Mouse (Mus musculus) neural tube, embryonic 12.5 days (tissue): ENCODE measurements around the gene Mob4. TPM values are rescaled to one million over a fixed set of nuclear protein-coding genes. Genes with fewer than 3 reads are reported as not detected.
A peak's percentile ranks its signal among the peaks of the same experiment; 100 is the strongest.

Experiments
- ATAC-seq: fragments of 200-750 bp; cut with Nextera tagmentation; 2 replicates; pipeline ENCODE4 v1.8.0; 2017; ENCODE audit warnings: low read depth, mild to moderate bottlenecking, moderate TSS enrichment, moderate library complexity; ENCODE audit not compliant: low FRiP score
- H3K27ac ChIP-seq: fragments of 300-500 bp; sonication (generic); 2 replicates; pipeline ENCODE4 v1.5.1; 2016
- H3K27me3 ChIP-seq: fragments of 300-500 bp; sonication (generic); replicated peaks from 2 replicates; pipeline ENCODE4 v1.6.1; 2016; ENCODE audit warnings: mild to moderate bottlenecking
- H3K36me3 ChIP-seq: fragments of 300-500 bp; sonication (generic); 2 replicates; pipeline ENCODE4 v1.6.1; 2016; ENCODE audit warnings: mild to moderate bottlenecking
- H3K4me1 ChIP-seq: fragments of 300-500 bp; sonication (generic); 2 replicates; pipeline ENCODE4 v1.6.1; 2016
- H3K4me2 ChIP-seq: fragments of 300-500 bp; sonication (generic); replicated peaks from 2 replicates; pipeline ENCODE4 v1.6.1; 2016; ENCODE audit warnings: mild to moderate bottlenecking
- H3K4me3 ChIP-seq: fragments of 300-500 bp; sonication (generic); 2 replicates; pipeline ENCODE4 v1.5.1; 2016
- H3K9ac ChIP-seq: fragments of 300-500 bp; sonication (generic); 2 replicates; pipeline ENCODE4 v1.6.1; 2016; ENCODE audit warnings: mild to moderate bottlenecking
- H3K9me3 ChIP-seq: fragments of 300-500 bp; sonication (generic); 2 replicates; pipeline ENCODE4 v1.6.1; 2016; ENCODE audit warnings: mild to moderate bottlenecking
- WGBS: fragments of 180-500 bp; shearing (Covaris S2); methylation state at CpG from one replicate; pipeline ENCODE4 v1.1.7; 2016; 5-methylcytosine and 5-hydroxymethylcytosine counted together
- polyA plus RNA-seq: library from polyadenylated mRNA; unstranded; fragments of >200 nt; fragmentation: Nextera tagmentation; extraction: Ambion mirVana; gene quantifications from 2 replicates; pipeline ENCODE4 v1.2.1, GENCODE M21; 2016

The Mob4 gene
- polyA plus RNA-seq, 1 experiment from 2014 or later: 165 TPM

GRCm38 (mm10) chr1:55171361-55172325, 40.6 kb downstream of the Mob4 start:
- Histone ChIP-seq H3K9me3 (no peaks in the 10 kb centered on the region), H3K36me3 (peaks cover 4% of the 10 kb centered on the region; the same call in 1 of the 2 replicates), H3K27me3 (no peaks in the 10 kb centered on the region), H3K4me2 (peak overlapping the region; percentile 19; the same call in 1 of the 2 replicates), H3K4me3 (no peak overlapping the region), H3K9ac (no peak overlapping the region), H3K4me1 (no peaks in the 10 kb centered on the region), H3K27ac (no peak overlapping the region)
- ATAC-seq: no peak
- WGBS: 68% methylated on average over 22 of the region's 22 CpGs

GRCm38 (mm10) chr1:55173720-55174557, 42.9 kb downstream of the Mob4 start:
- H3K27me3 ChIP-seq: no peaks in the 10 kb centered on the region
- 85% methylated on average over 10 of the region's 10 CpGs for WGBS
- H3K4me1 ChIP-seq: no peaks in the 10 kb centered on the region
- H3K9ac ChIP-seq: no peak overlapping the region
- H3K9me3 ChIP-seq: no peaks in the 10 kb centered on the region
- ATAC-seq: no peak
- no peak overlapping the region for H3K27ac ChIP-seq
- H3K4me2 ChIP-seq: no peak overlapping the region
- H3K4me3 ChIP-seq: no peak overlapping the region
- peaks cover 4% of the 10 kb centered on the region; the same call in 1 of the 2 replicates for H3K36me3 ChIP-seq

- Histone ChIP-seq H3K4me2 (no peak overlapping the region), H3K27ac (no peak overlapping the region), H3K36me3 (peaks cover 4% of the 10 kb centered on the region; the same call in 1 of the 2 replicates), H3K9me3 (no peaks in the 10 kb centered on the region), H3K9ac (no peak overlapping the region), H3K27me3 (no peaks in the 10 kb centered on the region), H3K4me3 (no peak overlapping the region), H3K4me1 (no peaks in the 10 kb centered on the region)
- WGBS: 37% methylated on average over 3 of the region's 3 CpGs
- no peak for ATAC-seq
Observed at GRCm38 (mm10) chr1:55174558-55175034, 43.6 kb downstream of the Mob4 start.

GRCm38 (mm10) chr1:55179917-55180566, 49.0 kb downstream of the Mob4 start:
- 84% methylated on average over 5 of the region's 5 CpGs for WGBS
- Histone ChIP-seq H3K4me1 (no peaks in the 10 kb centered on the region), H3K4me2 (no peak overlapping the region), H3K9ac (no peak overlapping the region), H3K27ac (no peak overlapping the region), H3K9me3 (peaks cover 5% of the 10 kb centered on the region; the same call in 1 of the 2 replicates), H3K36me3 (peaks cover 15% of the 10 kb centered on the region), H3K4me3 (no peak overlapping the region), H3K27me3 (no peaks in the 10 kb centered on the region)
- no peak for ATAC-seq

- 91% methylated on average over 5 of the region's 5 CpGs for WGBS
- ATAC-seq: no peak
- Histone ChIP-seq H3K27ac (no peak overlapping the region), H3K36me3 (peaks cover 15% of the 10 kb centered on the region), H3K9me3 (peaks cover 5% of the 10 kb centered on the region; the same call in 1 of the 2 replicates), H3K4me2 (no peak overlapping the region), H3K4me3 (no peak overlapping the region), H3K9ac (no peak overlapping the region), H3K4me1 (no peaks in the 10 kb centered on the region), H3K27me3 (no peaks in the 10 kb centered on the region)
Observed at GRCm38 (mm10) chr1:55182392-55182791, 51.4 kb downstream of the Mob4 start.

GRCm38 (mm10) chr1:55185718-55186117, 54.7 kb downstream of the Mob4 start:
- ATAC-seq: no peak
- Histone ChIP-seq H3K4me2 (no peak overlapping the region), H3K4me1 (no peaks in the 10 kb centered on the region), H3K36me3 (peaks cover 8% of the 10 kb centered on the region), H3K27ac (no peak overlapping the region), H3K27me3 (no peaks in the 10 kb centered on the region), H3K9me3 (no peaks in the 10 kb centered on the region), H3K4me3 (no peak overlapping the region), H3K9ac (no peak overlapping the region)
- WGBS: 90% methylated on average over 6 of the region's 6 CpGs

- H3K27ac ChIP-seq: no peak overlapping the region
- no peaks in the 10 kb centered on the region; the same call in 1 of the 2 replicates for H3K36me3 ChIP-seq
- H3K27me3 ChIP-seq: no peaks in the 10 kb centered on the region
- no peak overlapping the region for H3K4me2 ChIP-seq
- WGBS: 28% methylated on average over 11 of the region's 11 CpGs
- no peaks in the 10 kb centered on the region for H3K4me1 ChIP-seq
- no peak overlapping the region for H3K4me3 ChIP-seq
- ATAC-seq: no peak
- H3K9me3 ChIP-seq: no peaks in the 10 kb centered on the region
- no peak overlapping the region for H3K9ac ChIP-seq
Observed at GRCm38 (mm10) chr1:55186592-55187210, 55.7 kb downstream of the Mob4 start.

- WGBS: 31% methylated on average over 8 of the region's 8 CpGs
- Histone ChIP-seq H3K9me3 (no peaks in the 10 kb centered on the region), H3K36me3 (no peaks in the 10 kb centered on the region), H3K27me3 (no peaks in the 10 kb centered on the region), H3K4me3 (no peak overlapping the region), H3K9ac (no peak overlapping the region), H3K4me1 (peaks cover 14% of the 10 kb centered on the region), H3K27ac (no peak overlapping the region), H3K4me2 (peak overlapping the region; percentile 43)
- no peak for ATAC-seq
Observed at GRCm38 (mm10) chr1:55192015-55192414, 61.0 kb downstream of the Mob4 start.

GRCm38 (mm10) chr1:55192824-55193223, 61.8 kb downstream of the Mob4 start:
- WGBS: 59% methylated on average over 3 of the region's 3 CpGs
- peaks cover 14% of the 10 kb centered on the region for H3K4me1 ChIP-seq
- ATAC-seq: no peak
- H3K4me2 ChIP-seq: no peak overlapping the region
- no peak overlapping the region for H3K9ac ChIP-seq
- H3K27me3 ChIP-seq: no peaks in the 10 kb centered on the region
- no peak overlapping the region for H3K4me3 ChIP-seq
- no peaks in the 10 kb centered on the region for H3K9me3 ChIP-seq
- H3K36me3 ChIP-seq: no peaks in the 10 kb centered on the region
- H3K27ac ChIP-seq: no peak overlapping the region

- no peaks in the 10 kb centered on the region for H3K27me3 ChIP-seq
- H3K4me2 ChIP-seq: no peak overlapping the region
- ATAC-seq: peak; percentile 49
- no peak overlapping the region for H3K9ac ChIP-seq
- H3K36me3 ChIP-seq: no peaks in the 10 kb centered on the region
- no peaks in the 10 kb centered on the region for H3K9me3 ChIP-seq
- peaks cover 14% of the 10 kb centered on the region for H3K4me1 ChIP-seq
- H3K27ac ChIP-seq: no peak overlapping the region
- 47% methylated on average over 2 of the region's 2 CpGs for WGBS
- no peak overlapping the region for H3K4me3 ChIP-seq
Observed at GRCm38 (mm10) chr1:55193316-55193715, 62.3 kb downstream of the Mob4 start.

GRCm38 (mm10) chr1:55194064-55194915, 63.3 kb downstream of the Mob4 start:
- Histone ChIP-seq H3K4me3 (no peak overlapping the region), H3K9ac (no peak overlapping the region), H3K27me3 (no peaks in the 10 kb centered on the region), H3K36me3 (no peaks in the 10 kb centered on the region), H3K4me2 (peak overlapping the region; percentile 31), H3K4me1 (peaks cover 14% of the 10 kb centered on the region), H3K27ac (no peak overlapping the region), H3K9me3 (no peaks in the 10 kb centered on the region)
- 36% methylated on average over 19 of the region's 19 CpGs for WGBS
- ATAC-seq: 0 out of 2 replicates have a peak, but pooled peaks have one; percentile 19
